Mouse (Mus musculus): ENCODE results near the gene Msmp. TPM values are rescaled to one million over a fixed set of nuclear protein-coding genes. Genes with fewer than 3 reads are reported as not detected.

Gene Msmp
- not detected in 2 replicates for polyA plus RNA-seq (2012)

GRCm38 (mm10) chr4:43584444-43585416 lies at the start of gene Msmp:
Gene Msmp, minus strand, starts transcription at chr4:43584494.
- no peak for TF ChIP-seq GATA1 (IDR thresholded peaks at IDR 0.05; ENCODE audit: low read length)

DNA sequence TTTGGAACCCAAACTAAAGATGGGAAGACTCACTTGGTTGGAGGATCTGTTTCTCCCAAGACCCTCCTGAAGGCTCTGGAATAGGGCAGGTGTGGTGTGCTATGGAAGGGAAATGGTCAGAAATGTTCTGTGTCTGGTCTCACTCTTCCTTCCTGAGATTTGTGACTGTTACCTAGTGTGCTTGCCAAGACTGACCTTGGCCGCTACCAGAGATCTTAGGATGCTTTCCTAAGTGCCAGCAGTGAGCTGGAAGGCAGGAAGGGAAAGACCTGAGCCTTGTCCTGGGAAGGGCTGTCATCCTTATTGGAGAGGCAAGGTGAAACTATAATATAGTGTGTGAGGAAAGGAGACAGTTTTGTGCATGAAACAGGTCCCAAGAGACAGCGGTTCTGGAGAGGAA lies 49.4 kb upstream of the Msmp start:
- no peak for TF ChIP-seq GATA1 (IDR thresholded peaks at IDR 0.05; ENCODE audit: low read length)

DNA sequence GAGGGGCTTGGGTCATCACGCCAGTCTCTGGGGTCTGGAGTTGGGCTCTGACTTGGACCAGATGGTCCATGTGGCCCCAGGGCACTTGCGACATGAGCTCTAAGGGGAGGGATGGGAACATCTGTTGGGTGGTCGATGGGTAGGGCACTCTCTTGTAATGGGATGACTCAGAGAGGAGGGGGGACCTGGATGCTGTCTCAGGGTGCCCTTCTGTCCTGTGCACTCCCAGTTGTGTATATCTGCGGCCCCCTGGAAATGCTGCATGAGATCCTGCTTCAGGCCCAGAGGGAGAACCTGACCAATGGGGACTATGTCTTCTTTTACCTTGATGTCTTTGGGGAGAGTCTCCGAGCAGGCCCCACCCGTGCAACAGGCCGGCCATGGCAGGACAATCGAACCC lies 49.0 kb upstream of the Msmp start:
- no peak for TF ChIP-seq GATA1 (IDR thresholded peaks at IDR 0.05; ENCODE audit: low read length)

- TF ChIP-seq GATA1 (IDR thresholded peaks at IDR 0.05; ENCODE audit: low read length) = no peak
Observed at GRCm38 (mm10) chr4:43631956-43632920, 47.9 kb upstream of the Msmp start.

DNA sequence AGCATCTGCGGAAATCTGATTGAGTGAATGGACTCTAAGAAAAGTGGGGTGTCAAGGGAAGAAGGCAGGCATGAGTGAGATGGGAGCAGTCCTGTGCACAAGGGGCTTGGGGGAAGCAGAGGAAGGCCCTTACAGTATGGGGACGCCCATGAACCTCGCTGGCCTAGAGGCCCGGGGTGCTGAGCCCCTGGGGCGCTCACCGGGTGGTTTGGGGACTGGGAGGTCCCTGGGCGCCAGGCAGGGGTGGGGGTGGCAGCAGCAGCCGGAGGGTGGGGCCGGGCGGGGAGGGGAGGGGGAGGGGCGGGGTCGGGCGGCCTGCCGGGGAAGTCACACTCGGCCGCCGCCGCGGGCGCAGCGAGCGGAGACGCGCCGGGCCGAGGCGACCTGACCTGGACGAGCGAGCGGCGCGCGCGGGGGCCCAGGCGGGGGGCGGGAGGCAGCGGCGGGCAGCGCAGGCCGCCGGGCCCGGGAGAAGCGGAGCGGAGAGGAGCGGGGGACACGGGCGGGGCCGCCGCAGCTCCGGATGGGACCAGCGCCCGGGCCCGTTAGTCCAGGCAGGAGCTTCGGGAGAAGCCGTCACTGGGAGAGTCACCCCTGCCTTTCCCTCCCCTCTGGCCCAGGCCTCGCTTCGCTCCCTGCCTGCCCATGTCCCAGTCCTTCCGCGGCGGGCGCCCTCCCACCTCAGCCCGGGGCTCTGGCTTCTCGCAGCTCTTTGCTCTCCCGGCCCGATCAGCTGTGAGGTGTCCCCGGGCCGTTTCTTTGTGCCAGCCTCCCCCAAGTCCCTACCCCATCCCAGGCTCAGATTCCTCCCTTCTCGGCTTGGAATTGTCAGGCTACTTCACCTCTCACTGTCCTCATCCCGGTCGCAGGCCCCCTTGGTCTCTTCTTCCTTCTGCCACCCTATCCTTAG lies 47.0 kb upstream of the Msmp start, which contains the start of gene Npr2:
Gene Npr2 (plus strand): TSS at position 890 of the 910 bp plus-strand sequence.
- no peak for TF ChIP-seq GATA1 (IDR thresholded peaks at IDR 0.05; ENCODE audit: low read length)

GRCm38 (mm10) chr4:43630671-43631045 lies 46.4 kb upstream of the Msmp start:
- TF ChIP-seq GATA1 (IDR thresholded peaks at IDR 0.05; ENCODE audit: low read length) = no peak

- TF ChIP-seq GATA1 (IDR thresholded peaks at IDR 0.05; ENCODE audit: low read length) = no peak
Observed at GRCm38 (mm10) chr4:43630030-43630581, 45.8 kb upstream of the Msmp start.

DNA sequence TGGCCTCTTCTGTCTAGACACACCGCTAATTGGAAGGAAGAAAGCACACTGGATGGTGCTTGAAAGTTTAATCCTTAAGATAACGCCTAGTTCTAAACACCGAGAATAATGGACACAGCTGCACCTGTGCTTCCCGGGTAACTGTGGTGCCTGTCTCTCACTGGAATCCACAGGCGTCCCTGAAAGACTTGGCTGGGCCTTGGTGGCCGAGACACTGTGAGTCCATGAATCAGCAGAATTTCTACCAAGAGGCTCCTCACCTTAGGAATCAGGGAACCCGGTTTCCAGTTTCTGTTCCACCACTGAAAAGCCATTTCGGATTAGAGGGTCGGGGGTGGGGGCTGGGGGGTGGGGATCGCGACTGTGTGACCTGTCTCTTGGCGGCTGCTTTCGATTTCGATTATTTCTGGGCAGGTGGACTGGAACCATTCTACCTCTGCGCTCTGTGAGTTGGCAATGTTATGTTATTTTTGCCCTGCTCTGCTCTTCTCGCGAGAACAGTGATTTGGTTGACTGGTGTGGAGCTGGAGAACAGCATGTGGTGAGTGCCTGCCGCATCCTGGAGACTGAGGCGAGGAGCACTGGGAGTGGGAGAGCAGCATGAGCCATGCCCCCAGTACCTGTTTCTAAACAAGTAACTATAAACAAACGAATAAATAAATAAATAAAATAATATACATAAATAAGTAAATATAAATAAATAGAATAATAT lies 45.0 kb upstream of the Msmp start:
- TF ChIP-seq GATA1 (IDR thresholded peaks at IDR 0.05; ENCODE audit: low read length) = no peak

DNA sequence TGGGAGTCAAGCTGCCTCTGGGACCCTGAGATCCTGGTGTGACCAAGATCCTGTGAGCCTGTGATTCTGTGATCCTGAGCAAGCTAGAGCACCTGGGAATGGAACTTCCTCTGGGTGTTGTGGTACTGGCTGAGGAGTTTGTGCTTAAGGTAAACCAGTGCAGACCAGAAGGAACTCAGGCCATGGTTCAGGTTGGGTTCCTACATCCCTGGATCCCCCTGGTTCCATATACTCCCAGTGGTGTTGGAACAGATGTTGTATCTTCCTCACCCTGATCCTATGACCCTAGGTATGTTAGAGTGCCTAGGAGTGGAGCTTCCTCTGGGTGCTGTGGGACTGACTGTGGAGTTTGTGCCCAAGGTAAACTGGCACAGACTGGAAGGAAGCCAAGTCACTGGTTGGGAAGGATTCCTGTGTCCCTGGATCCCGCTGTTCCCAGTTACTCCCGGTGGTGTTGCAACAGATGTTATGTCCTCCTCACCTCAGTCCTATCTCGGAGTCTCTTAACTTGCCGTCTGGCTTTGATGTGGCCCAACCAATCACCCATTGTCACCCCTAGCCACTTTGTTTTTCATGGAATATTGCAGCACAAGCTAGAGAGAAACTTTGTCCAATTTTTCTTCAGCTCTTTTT lies 36.0 kb upstream of the Msmp start:
- no peak for TF ChIP-seq GATA1 (IDR thresholded peaks at IDR 0.05; ENCODE audit: low read length)

GRCm38 (mm10) chr4:43613060-43613730 lies 28.9 kb upstream of the Msmp start:
- TF ChIP-seq GATA1 (IDR thresholded peaks at IDR 0.05; ENCODE audit: low read length) = no peak

DNA sequence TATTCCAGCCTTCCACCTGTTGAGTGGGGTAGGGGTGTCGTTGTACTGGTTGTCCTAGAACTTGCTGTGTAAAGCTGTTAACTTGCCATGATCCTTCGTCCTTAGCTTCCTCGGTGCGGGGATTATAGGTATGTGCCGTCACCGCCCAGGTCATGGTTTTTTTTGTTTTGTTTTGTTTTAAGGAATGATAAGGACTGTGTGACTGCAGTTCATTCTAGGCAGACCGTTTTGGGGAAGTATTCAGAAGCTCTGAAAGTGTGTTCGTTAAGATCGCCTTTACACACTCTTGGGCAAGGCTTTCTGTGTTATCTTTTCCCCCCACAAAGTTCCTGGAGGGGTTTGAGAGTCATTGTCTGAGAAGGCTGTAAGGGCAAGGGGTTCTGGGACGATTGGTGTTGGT lies 28.2 kb upstream of the Msmp start:
- TF ChIP-seq GATA1 (IDR thresholded peaks at IDR 0.05; ENCODE audit: low read length) = no peak

GRCm38 (mm10) chr4:43604751-43605685 lies 20.7 kb upstream of the Msmp start:
- TF ChIP-seq GATA1 (IDR thresholded peaks at IDR 0.05; ENCODE audit: low read length) = peak; percentile 15
